Mouse (Mus musculus) gastrocnemius, postnatal 36 days (tissue): ENCODE data around the gene Parp3. TPM values are rescaled to one million over a fixed set of nuclear protein-coding genes. Genes with fewer than 3 reads are reported as not detected.
"Not testable (repeated sequence)": the region's sequence is repeated elsewhere in the genome, so short reads cannot be mapped to it uniquely, and the experiment has no call there.

ENCODE experiments used
- DNase-seq, 2 experiments: peaks; one replicate each; pipeline ENCODE4 v3.0.0; 2022
- intact Hi-C: fragments of 180-260 bp; cut with DNase I; formaldehyde crosslinking; loops from one replicate; pipeline ENCODE4 v1.15.1; 2025
- long read RNA-seq, 2 experiments: library from polyadenylated mRNA; stranded (forward); transcript quantifications; one replicate each; pipeline ENCODE4 v2.0.0; 2021
- total RNA-seq, 2 experiments: library from RNA; stranded (reverse); gene quantifications; 2 replicates each; pipeline ENCODE4 v1.2.3; 2021

Parp3 gene
- 10 to 100 TPM; 62.1 to 78.7 TPM for total RNA-seq
- long read RNA-seq, experiment 1, transcript Parp3-201 (11 exons, 2,962 nt), result major isoform, 10 of 88 reads
- long read RNA-seq, experiment 1, transcript Parp3-205 (2 exons, 667 nt), result minor isoform, 7 of 88 reads
- long read RNA-seq, experiment 1, transcript Parp3-203 (11 exons, 2,495 nt), result major isoform, 10 of 88 reads
- long read RNA-seq, experiment 1, partial matches to known transcripts, result 8 of 88 reads
- long read RNA-seq, experiment 1, other reads (novel, unspliced or antisense), result 53 of 88 reads
- long read RNA-seq, experiment 2, transcript Parp3-203 (11 exons, 2,495 nt), result major isoform, 5 of 57 reads
- long read RNA-seq, experiment 2, transcript Parp3-201 (11 exons, 2,962 nt), result major isoform, 5 of 57 reads
- long read RNA-seq, experiment 2, partial matches to known transcripts, result 5 of 57 reads
- long read RNA-seq, experiment 2, other reads (novel, unspliced or antisense), result 40 of 57 reads

DNA sequence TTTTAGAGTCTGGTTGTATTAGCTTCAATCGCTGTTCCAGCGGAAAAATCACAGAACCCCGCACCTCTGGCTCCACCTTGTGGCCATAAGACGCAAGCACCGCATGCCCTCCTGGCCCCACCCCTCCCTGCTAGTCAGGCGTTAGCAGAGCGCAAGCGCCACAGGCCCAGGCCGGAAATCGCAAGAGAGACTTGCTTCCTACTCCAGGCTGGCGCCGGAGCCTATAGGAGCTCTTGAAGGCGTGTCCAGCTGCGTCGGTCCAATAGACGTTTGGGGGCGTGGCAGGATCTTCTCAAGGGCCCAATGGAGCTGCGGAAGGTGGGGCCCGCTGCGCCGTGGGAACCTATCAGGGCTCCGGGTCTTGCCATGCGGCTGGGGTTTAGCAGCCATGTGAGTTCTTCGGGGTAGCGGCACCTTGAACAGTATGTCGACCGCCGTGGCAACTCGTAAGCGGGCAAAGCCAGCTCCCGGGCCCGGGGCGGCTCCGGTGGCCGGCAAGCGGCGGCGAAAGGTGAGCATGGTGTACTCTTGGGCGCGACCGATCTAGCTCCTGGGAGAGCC lies at the start of gene Parp3:
Gene Parp3, minus strand, starts transcription at position 26 of the 561 bp plus-strand sequence.
- peak; percentile 98 for DNase-seq
- intact Hi-C loops, result loop anchor here (2.0 to 5.0 kb wide), 4 partner anchors 28 to 188 kb away; partner anchors contain the start of gene Dusp7

DNA sequence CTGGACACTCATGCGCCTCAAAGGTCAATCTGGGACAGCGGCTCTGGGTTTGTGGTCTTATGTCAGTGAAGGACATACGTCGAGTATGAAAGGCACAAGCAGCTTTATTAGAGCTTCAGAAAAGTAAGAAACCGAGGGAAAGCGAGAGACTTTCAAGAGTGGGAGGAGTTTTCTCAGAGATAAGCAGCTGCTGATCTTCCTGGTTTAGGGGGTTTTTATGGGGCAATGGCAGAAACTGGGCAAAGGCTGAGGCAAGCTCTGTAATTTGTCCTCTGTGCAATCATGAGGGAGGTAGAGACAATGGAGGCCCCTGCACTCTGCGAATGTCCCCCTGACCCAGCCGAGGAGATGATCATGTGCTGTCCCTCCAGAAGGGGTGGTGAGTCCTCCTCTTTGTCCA lies 43.2 kb upstream of the Parp3 start:
- intact Hi-C loops, result no loop called here
- no peak for DNase-seq

DNA sequence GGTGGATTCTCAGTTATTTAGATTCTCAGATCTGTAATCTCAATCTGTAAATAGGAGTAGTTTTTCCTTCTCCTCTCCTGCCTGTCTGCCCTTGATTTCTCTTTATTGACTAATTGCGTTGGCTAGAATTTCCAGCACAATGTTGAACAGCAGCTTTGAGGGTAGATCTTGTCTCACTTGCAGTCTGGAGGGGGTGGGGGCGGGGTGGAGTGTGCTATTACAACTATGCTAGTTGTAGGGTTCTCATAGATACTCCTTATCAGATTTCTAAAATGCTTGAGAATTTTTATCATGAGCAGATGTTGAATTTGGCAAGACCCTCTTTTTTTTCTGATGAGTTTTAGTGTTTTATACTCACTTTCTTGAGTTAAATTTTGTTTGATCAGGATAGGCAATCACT lies 42.7 kb upstream of the Parp3 start:
- intact Hi-C loops, result no loop called here

GRCm38 (mm10) chr9:106514273-106514672 lies 37.5 kb upstream of the Parp3 start, which contains the start of gene Iqcf5:
TSS of gene Iqcf5 (plus strand) at chr9:106514573.
- DNase-seq, result no peak
- intact Hi-C loops, result no loop called here

More for the DNA sequence above, 42.7 kb upstream of the Parp3 start:
- DNase-seq, result no peak

DNA sequence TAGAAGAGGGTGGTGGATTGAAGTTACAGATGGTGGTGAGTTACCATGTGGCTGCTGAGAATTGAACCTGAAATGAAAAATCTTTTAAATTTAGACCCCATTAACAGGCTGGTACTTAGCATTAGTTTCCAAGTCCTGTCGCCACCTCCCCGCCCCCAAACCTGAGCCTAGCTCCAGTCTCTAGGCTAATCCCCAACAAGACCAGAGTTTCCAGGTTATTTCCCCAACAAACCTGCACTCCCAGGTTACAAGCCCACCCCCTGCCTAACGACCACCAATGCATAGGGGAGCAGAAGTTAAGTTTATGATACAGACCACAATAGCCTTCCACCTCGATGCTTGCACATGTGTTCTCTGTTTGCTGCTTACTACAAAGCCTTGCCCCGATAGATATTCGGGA lies 36.8 kb upstream of the Parp3 start:
- intact Hi-C loops, result no loop called here
- DNase-seq, result no peak

DNA sequence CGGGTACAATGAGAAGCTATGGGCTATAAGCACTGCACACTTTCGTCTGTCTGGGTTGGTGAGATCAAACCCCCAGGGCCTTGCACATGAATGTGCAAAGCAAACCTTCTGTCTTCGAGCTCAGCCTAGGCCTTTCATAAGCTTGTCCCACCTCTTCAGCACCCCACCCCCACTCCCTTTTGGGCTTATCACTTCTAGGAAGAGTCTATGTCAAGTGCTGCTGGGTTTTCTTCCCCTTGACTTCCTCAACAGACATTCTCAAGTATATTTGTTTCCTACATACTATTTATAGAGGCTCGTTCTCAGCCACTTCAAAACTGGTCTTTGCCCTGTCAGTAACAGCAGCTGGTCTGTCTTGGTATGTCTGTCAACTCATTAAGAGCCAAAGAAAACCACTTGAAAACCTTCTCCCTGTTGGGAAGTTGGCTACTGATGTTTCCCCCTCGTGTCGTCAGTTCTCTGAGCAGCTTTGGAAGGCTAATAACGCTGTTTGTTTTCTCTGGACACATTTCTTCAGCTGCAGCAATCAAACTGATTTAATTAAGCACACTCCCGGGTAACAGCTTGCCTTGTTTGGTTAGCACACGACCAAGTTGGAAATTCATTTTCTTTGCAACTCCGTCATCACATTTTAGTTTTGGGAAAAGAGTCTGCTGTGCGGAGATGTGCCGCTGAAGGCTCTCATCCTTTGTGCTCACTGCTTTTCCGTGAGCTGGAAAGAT lies 36.1 kb upstream of the Parp3 start:
- intact Hi-C loops, result no loop called here
- DNase-seq, result no peak

DNA sequence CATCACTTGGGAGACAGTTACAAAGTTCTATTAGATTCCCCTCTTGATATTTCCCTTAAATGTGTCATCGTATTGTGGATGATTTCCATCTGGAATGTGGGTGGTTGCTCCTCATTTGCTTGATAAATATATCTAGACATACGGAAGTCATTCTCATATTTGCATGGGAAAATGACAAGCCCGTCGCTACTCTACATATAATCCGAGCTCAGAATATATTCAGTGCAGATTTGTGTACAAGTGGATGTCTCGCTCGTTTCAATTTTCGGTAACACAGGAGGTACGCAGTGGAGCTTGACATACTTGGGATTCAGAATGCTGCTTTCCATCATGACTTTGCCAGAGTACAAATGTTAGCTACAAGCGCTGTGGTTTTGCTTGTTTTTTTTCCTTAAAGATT lies 32.6 kb upstream of the Parp3 start:
- DNase-seq, result no peak
- intact Hi-C loops, result no loop called here

DNA sequence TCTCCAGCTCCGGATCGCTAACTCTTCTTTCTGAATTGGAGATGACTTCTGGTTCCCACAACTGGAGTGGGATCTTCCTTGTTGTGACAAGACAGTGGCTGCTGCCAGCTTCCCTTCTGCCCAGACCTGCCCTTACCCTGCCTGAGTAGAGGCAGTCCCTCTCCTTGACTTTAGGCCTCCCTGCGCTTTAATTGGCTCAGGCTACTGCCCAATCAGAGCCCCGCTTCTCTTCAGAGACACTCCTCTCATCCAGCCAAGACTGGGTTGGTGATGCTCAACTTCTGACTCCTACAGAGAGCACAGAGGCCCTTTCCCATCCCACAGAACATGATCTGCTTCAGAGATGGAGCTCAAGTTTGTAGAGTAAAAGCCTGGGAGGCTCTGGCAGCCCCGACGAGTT lies 27.5 kb upstream of the Parp3 start:
- no peak for DNase-seq
- intact Hi-C loops, result no loop called here

DNA sequence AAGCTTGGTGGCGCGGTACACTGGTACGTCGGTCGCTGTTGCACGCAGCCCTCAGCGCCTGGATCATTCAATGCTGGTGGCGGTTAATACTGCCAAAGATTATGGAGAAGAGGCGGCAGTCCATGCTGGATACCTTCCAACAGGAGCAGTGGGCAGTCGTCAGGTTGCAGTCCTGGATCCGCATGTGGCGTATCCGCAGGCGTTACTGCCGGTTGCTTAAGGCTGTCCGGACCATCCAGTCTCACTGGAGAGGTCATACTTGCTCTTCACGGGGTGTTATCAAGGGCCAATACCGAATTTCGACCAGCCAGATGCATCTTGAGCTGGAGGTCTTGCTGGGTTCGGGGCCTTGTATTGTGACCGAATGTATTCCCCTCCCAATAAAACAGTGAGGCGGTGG lies 25.1 kb upstream of the Parp3 start:
- intact Hi-C loops, result no loop called here
- DNase-seq, result no peak

GRCm38 (mm10) chr9:106499667-106500066 lies 22.9 kb upstream of the Parp3 start, which contains the start of gene Iqcf1:
TSS of gene Iqcf1 (plus strand) at chr9:106499967.
- no peak for DNase-seq
- intact Hi-C loops, result no loop called here

- DNase-seq, intact Hi-C loops: not testable (repeated sequence)
These were observed 10.9 kb upstream of the Parp3 start for GRCm38 (mm10) chr9:106487602-106488001.

DNA sequence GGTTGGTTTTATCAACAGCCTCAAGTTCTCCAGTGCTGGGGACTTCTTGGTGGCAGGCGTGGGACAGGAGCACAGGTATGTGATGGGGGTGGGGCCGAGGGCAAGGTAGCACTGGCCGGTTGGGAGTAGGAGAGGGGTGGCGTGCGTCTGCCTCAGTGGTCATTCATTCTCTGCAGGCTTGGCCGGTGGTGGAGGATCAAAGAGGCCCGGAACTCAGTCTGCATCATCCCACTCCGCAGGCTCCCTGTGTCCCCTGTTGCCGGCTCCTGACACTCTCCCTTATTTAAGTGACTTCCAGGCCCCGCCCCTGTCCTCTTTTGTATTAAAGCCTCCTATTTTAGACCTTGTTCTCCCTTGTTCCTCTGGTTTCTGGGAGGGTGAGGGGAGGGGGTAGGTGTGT lies 8.3 kb upstream of the Parp3 start:
- no peak for DNase-seq
- intact Hi-C loops, result no loop called here

- DNase-seq, result no peak
These were observed 6.9 kb upstream of the Parp3 start for GRCm38 (mm10) chr9:106483606-106484005.

GRCm38 (mm10) chr9:106483136-106483535 lies 6.4 kb upstream of the Parp3 start:
- no peak for DNase-seq
- intact Hi-C loops, result no loop called here

More at GRCm38 (mm10) chr9:106483606-106484005, 6.9 kb upstream of the Parp3 start:
- intact Hi-C loops, result no loop called here

DNA sequence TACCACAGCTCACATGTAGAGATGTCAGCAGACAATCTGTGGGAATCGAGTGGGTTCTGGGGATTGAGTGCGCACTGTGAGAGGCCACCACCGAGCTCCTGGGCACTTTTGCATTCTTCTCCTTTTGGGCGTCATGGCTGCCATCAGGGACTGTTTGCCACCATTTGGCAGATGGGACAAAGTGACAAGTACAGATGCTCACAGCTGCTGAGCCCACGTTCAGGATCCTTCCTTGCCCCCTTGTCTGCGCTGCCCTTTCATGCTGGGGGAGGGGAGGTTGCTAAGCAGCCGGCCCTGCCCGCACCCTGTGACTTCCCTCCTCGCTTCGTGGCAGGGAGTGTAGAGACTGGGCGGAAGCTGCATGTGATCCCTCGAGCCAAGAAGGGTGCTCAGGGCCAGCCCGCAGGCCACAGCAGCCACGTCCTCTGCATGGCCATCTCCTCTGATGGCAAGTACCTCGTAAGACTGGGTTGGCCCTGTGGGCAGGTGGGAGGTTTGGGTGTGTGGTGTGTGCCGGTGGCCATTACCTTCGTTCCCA lies 5.9 kb upstream of the Parp3 start:
- peak in 1 of 2 experiments; percentile 2 for DNase-seq
- intact Hi-C loops, result no loop called here

DNA sequence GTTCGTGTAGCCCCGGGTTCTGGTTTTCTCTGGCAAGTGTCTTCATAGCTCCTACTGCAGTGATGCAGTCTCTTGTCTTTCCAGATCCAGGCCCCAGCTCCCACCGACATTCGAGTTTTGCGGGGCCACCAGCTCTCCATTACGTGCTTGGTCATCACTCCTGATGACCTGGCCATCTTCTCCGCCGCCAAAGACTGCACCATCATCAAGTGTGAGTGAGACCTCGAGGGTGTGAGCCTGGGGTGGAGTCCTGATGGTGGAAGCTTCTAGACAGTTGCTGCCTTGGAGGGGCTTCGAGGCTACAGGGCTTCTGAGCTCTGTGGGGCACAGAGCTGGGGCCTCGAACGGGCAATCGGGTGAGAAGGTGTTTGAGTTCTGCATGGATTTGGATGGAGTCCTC lies 4.9 kb upstream of the Parp3 start:
- DNase-seq, result peak in 1 of 2 experiments; percentile 3

DNA sequence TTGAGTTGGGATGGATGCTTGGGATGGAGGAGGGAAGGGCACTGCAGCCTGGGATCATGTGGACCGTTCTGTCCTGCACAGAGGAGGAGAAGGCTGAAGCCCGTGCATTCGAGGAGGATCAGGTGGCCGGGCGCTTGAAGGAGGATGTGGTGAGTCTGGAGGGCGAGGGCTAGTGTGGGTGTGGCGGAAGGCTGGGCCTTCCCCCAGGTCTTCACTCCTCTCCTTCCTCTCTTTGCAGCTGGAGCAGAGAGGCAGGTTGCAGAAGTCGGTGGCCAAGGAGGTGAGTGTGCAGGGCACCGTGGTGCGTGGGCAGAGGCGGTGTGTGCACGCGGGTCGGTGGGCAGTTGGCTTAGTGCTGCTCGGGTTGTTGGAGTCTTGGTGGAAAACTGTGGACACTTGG lies 4.3 kb upstream of the Parp3 start:
- DNase-seq, result peak in 1 of 2 experiments; percentile 3
- intact Hi-C loops, result no loop called here

More for the DNA sequence above, 4.9 kb upstream of the Parp3 start:
- intact Hi-C loops, result no loop called here

GRCm38 (mm10) chr9:106480541-106480940 lies 3.8 kb upstream of the Parp3 start:
- intact Hi-C loops, result no loop called here
- peak in 1 of 2 experiments; percentile 0 for DNase-seq

DNA sequence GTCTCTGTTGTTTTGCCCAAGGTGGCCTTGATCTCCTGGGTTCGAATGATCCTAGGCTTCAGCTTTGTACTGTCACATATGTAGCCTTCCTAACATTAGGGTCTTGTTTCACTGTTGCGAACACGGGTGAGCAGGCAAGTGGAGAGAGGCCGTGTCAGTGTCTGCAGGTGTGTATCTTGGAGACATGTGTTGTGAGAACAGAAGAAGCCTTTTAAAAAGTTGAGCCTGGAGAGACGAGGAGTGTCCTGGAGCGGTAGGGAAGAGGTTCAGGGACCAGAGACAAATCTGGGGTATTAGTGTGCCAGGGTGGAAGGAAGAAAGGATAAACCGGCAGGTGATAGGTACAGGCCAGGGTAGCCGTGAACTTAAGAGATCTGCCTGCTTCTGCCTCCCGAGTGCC lies 1.4 kb upstream of the Parp3 start:
- intact Hi-C loops, result loop anchor here (5.0 kb wide), 2 partner anchors 111 to 176 kb away; partner anchors contain the start of gene Dusp7
- peak in 1 of 2 experiments; percentile 1 for DNase-seq

GRCm38 (mm10) chr9:106477649-106478048 lies 900 bp upstream of the Parp3 start:
- intact Hi-C loops, result loop anchor here (2.0 to 5.0 kb wide), 4 partner anchors 29 to 189 kb away; partner anchors contain the start of gene Dusp7
- DNase-seq, result peak; percentile 5 to 12
